Mouse (Mus musculus) ES-E14 (cell line): Measurements from ENCODE around the gene Serpina7.

Experiments
- ZC3H11A ChIP-seq: IDR thresholded peaks from 2 replicates; pipeline ENCODE4 v1.6.1; 2012; ENCODE audit warnings: low read depth, mild to moderate bottlenecking, inconsistent platforms, low read length, borderline replicate concordance
- ZNF384 ChIP-seq: IDR thresholded peaks from 2 replicates; pipeline ENCODE4 v1.6.1; 2012; ENCODE audit warnings: low read depth, low read length, inconsistent platforms

GRCm38 (mm10) chrX:139085077-139085476 lies at the start of gene Serpina7:
- TF ChIP-seq ZNF384, result no peak
- no peak for TF ChIP-seq ZC3H11A
